Mouse (Mus musculus): ENCODE results near the gene Atp6v1e2. TPM values are rescaled to one million over a fixed set of nuclear protein-coding genes. Genes with fewer than 3 reads are reported as not detected.

Atp6v1e2 gene
- polyA plus RNA-seq (2012; ENCODE audit: insufficient read depth, insufficient read length, missing spikeins), result not detected in 2 replicates

DNA sequence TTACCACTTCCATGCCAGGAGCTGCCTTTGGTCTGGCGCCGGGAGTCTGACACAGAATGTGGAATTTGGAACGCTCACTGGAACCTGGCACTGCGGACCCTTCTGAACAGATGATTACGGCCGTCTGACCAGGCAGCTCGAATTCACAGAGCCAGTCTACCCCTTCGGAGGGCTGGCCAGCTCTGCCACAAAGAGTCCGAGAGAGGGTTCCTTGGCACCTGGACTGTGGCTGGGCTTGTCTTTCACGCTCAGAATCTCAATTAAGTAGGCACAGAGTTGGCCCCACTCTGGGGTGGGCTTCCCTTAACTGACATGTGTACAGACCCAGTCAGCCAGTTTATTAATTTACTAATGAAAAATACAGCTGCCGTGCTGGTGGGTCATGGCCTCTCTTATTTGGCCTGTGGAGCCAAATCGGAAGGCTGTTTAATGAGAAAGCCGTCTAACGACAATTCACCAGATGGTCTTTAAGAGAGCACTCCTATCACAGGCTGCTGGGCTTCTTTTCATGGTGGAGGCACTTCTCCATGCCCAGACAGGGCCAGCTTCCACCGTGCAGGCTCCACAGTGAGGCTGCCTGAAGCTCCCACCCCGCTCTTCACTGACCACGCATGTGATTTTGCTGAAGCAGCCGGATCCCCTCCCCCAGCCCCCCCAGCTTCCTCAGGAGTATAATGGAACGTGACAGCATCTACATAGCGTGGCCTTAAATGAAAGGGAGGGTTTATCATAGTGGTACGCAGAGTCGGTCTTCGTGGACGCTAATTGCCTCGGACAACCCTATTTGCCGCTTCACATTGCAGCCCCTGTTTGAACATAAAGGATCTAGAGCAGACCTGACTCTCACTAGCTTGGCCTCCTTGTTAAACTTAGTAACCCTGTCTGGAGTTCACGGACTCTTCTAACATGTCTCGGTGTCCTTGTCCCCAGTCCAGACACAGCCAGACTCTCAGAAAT, at the start of gene Atp6v1e2:
Gene Atp6v1e2, minus strand, starts transcription at position 58 of the 957 bp plus-strand sequence.
- no peak within 1 kb of the TSS for H3K27ac ChIP-seq (replicated peaks; ENCODE audit: low read depth, low read length)
- no peaks in the 10 kb centered on the region for H3K4me1 ChIP-seq (ENCODE audit: control insufficient read depth, insufficient read depth, insufficient read length, low read length)
- no peak within 1 kb of the TSS for H3K4me3 ChIP-seq (ENCODE audit: insufficient read depth, low read depth, low read length)

DNA sequence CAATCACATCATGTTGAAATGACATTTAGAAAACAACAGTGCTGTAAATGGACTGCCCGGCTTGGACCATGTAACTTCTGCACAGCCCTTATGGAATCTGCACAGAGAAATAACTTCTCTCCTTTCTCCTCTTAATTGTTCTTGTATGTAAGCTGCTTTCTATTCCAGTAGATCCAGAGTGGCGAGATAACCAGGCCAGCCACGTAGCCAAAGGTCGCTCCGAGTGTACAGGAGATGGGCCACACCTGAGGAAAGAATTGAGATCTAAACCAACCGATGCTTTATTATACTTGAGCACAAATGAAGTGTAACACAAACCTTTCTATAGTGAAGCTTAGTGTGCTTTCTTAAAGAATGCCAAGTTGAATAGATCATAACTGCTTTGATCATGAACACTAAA, 49.6 kb upstream of the Atp6v1e2 start:
- H3K27ac ChIP-seq (replicated peaks; ENCODE audit: low read depth, low read length), result no peak overlapping the region
- no peaks in the 10 kb centered on the region for H3K4me1 ChIP-seq (ENCODE audit: control insufficient read depth, insufficient read depth, insufficient read length, low read length)
- no peak overlapping the region for H3K4me3 ChIP-seq (ENCODE audit: insufficient read depth, low read depth, low read length)

DNA sequence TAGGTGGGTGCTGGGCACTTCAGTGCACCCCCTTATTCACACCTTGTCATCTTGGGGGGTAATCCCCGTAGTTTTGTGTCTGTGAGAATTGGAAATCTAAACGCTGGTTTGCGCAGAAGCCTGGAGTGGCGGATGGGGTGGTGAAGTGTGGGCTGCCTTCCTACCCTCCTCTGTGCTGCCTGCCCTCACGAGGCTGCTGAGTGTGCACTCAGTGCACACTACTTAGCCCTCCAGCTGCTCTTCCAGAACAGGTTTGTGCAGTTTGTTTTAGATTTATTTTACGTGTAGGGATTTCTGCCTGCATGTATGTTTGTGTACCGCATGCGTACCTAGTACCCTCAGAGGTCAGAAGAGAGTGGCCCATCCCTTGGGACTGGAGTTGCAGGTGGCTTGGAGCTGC, 43.6 kb upstream of the Atp6v1e2 start:
- Histone ChIP-seq H3K4me3 (ENCODE audit: insufficient read depth, low read depth, low read length) (no peak overlapping the region), H3K4me1 (ENCODE audit: control insufficient read depth, insufficient read depth, insufficient read length, low read length) (peaks cover 10% of the 10 kb centered on the region; the same call in 1 of the 2 replicates), H3K27ac (replicated peaks; ENCODE audit: low read depth, low read length) (no peak overlapping the region)

DNA sequence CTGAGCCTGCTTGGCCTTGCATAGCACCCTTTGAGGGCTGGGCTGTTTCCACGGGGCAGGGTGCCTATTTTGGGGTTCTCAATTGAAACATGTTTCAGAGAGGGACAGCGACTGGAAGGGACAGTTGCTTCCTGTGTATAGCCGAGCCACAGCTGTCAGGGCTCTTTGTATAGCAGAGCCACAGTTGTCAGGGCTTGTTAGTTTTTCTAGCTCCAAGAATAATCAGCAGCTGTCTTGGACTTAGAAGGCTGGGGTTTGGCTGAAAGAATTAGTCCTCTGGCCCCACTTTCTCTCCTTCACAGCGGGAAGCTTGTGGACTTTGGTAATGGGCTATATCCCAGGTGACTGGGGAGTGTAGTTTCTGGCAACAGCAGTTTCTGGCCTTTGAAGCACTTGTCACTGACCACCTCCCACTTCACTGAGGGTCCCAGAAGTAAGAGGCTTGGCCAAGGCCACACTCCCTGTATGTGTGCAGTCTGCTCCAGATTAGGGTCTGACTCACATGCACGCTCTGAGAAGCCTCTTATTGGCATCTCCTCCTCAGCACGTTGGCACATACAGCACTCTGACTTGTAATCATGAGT, 41.0 kb upstream of the Atp6v1e2 start:
- Histone ChIP-seq H3K27ac (replicated peaks; ENCODE audit: low read depth, low read length) (peak overlapping the region; percentile 55), H3K4me1 (ENCODE audit: control insufficient read depth, insufficient read depth, insufficient read length, low read length) (peaks cover 16% of the 10 kb centered on the region), H3K4me3 (ENCODE audit: insufficient read depth, low read depth, low read length) (no peak overlapping the region)

DNA sequence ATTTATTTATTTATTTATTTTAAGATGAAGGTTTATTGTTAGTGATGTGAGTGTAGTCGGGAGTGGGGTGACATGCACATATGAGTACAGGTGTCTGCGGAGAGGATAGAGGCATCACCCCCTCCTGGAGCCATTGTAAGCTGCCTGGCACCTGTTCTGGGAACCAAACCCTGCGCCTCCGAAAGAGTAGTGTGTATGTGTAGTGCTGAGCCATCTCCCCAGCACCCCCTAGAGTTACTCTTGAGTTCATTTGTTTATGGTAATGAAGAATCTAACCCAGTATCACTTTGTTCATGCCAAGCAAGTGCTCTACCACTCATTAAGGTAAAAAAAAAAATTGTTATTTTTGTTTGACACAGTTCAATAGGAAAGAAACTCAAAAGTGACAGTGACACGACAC, 40.5 kb upstream of the Atp6v1e2 start:
- Histone ChIP-seq H3K4me3 (ENCODE audit: insufficient read depth, low read depth, low read length) (no peak overlapping the region), H3K27ac (replicated peaks; ENCODE audit: low read depth, low read length) (peak overlapping the region; percentile 55; the same call in 1 of the 2 replicates), H3K4me1 (ENCODE audit: control insufficient read depth, insufficient read depth, insufficient read length, low read length) (peaks cover 16% of the 10 kb centered on the region)

DNA sequence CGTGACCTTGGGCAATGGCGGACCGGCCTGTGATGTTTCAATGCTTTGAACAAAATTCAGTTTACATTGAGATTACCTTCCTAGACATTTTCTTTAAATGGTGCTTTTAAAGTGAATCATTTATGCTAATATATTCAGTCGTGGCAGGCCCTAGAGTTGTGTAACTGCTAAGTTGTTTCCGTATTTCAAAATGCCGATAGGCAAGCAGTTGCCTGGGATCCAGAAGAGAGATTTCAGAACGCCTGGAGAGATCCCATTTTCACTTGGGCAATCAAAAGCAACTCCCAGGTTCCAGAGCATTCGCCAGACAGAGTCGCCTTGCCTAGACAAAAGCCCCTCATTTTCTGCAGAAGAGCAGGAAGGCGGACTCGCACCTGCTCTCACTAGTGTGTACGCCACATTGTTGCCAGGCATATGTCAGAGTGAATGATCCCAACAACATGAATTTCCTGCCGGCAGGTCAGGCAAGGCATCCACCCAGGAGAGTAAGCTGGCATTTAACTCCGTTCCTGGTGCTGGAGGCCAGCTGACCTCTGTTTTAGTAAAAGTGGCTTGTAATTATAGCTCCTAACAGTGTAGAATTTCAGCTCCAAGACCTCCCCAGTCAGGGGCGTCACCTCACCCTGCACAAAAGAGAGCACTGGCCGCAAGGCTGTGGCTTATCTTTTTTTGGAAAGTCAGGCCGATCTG, 38.9 kb upstream of the Atp6v1e2 start:
- peak overlapping the region; percentile 88 for H3K27ac ChIP-seq (replicated peaks; ENCODE audit: low read depth, low read length)
- H3K4me3 ChIP-seq (ENCODE audit: insufficient read depth, low read depth, low read length), result peak overlapping the region; percentile 21; the same call in 1 of the 2 replicates
- H3K4me1 ChIP-seq (ENCODE audit: control insufficient read depth, insufficient read depth, insufficient read length, low read length), result peaks cover 16% of the 10 kb centered on the region

DNA sequence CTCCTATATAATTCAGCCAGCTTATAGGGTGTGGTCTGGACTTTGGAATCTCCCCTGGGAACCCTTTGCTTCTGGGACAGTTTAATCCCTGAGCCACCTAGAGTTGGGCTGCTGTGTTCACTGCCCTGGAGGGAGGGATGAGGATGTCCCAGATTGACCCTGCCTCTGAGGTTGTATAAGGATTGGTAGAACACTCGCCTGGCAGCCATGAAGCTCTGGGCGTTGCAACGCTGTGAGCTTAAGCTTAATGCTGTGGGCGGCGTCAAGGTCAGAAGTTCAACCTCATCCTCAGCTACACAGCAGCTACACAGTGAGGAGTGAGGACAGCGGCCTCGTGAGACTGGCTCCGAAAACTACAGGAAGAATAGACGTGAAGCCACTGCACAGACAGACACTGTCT, 34.8 kb upstream of the Atp6v1e2 start:
- peaks cover 9% of the 10 kb centered on the region; the same call in 1 of the 2 replicates for H3K4me1 ChIP-seq (ENCODE audit: control insufficient read depth, insufficient read depth, insufficient read length, low read length)
- no peak overlapping the region for H3K4me3 ChIP-seq (ENCODE audit: insufficient read depth, low read depth, low read length)
- H3K27ac ChIP-seq (replicated peaks; ENCODE audit: low read depth, low read length), result peak overlapping the region; percentile 25; the same call in 1 of the 2 replicates

DNA sequence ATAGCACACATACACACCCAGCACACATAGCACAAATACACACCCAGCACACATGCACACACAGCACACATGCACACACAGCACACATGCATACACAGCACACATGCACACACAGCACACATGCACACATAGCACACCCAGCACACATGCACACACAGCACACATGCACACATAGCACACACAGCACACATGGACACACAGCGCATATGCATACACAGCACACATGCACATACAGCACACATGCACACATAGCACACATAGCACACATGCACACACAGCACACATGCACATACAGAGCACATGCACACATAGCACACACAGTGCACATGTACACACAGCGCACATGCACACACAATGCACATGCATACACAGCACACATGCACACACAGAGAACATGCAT, 34.0 kb upstream of the Atp6v1e2 start:
- H3K4me3 ChIP-seq (ENCODE audit: insufficient read depth, low read depth, low read length), result no peak overlapping the region
- H3K4me1 ChIP-seq (ENCODE audit: control insufficient read depth, insufficient read depth, insufficient read length, low read length), result peaks cover 6% of the 10 kb centered on the region; the same call in 1 of the 2 replicates
- H3K27ac ChIP-seq (replicated peaks; ENCODE audit: low read depth, low read length), result no peak overlapping the region

DNA sequence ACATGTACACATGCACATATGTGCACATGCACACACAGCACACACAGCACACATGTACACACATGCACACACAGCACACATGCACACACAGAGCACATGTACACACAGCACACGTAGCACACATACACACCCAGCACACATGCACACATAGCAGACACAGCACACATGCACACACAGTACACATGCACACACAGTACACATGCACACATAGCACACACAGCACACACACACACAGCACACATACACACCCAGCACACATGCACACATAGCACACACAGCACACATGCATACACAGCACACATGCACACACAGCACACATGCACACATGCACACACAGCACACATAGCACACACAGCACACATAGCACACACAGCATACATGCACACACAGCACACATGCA, 33.5 kb upstream of the Atp6v1e2 start:
- H3K4me3 ChIP-seq (ENCODE audit: insufficient read depth, low read depth, low read length), result no peak overlapping the region
- no peak overlapping the region for H3K27ac ChIP-seq (replicated peaks; ENCODE audit: low read depth, low read length)
- peaks cover 6% of the 10 kb centered on the region; the same call in 1 of the 2 replicates for H3K4me1 ChIP-seq (ENCODE audit: control insufficient read depth, insufficient read depth, insufficient read length, low read length)

DNA sequence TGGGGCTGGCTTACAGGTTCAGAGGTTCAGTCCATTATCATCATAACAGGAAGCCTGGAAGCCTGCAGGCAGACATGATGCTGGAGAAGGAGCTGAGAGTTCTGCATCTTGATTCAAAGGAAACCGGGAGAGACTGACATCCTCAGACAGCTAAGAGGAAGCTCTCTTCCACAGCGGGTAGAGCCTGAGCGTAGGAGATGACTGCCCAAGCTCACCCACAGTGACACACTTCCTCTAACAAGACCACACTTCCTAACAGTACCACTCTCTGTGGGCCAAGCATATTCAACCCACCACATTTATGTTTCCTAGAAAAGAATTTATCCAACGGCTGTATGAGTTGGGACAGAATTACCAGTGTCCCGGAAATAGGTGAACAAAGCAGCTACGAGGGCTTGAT, 30.8 kb upstream of the Atp6v1e2 start:
- Histone ChIP-seq H3K4me1 (ENCODE audit: control insufficient read depth, insufficient read depth, insufficient read length, low read length) (peaks cover under 1% of the 10 kb centered on the region; the same call in 1 of the 2 replicates), H3K4me3 (ENCODE audit: insufficient read depth, low read depth, low read length) (no peak overlapping the region), H3K27ac (replicated peaks; ENCODE audit: low read depth, low read length) (no peak overlapping the region)

DNA sequence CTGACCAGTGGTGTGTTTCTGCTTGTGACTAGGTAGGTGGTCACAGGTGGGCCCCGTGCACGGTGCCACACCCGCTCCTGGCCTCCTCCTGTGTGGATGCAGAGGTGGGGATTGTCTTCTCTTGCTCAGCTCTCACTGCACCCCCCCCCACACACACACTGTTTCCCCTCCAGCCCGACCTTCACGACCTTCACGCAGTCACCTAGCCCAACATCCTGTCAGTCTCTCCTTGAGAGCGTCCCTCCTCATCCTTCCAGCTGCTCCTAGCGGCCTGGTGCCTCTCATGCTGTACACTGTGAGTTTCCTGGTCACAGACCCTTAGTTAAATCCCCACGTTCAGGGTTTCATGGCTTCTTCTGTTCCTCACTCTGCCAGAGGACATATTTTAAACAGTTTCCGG, 28.7 kb upstream of the Atp6v1e2 start:
- Histone ChIP-seq H3K4me1 (ENCODE audit: control insufficient read depth, insufficient read depth, insufficient read length, low read length) (peaks cover 6% of the 10 kb centered on the region), H3K4me3 (ENCODE audit: insufficient read depth, low read depth, low read length) (no peak overlapping the region)

DNA sequence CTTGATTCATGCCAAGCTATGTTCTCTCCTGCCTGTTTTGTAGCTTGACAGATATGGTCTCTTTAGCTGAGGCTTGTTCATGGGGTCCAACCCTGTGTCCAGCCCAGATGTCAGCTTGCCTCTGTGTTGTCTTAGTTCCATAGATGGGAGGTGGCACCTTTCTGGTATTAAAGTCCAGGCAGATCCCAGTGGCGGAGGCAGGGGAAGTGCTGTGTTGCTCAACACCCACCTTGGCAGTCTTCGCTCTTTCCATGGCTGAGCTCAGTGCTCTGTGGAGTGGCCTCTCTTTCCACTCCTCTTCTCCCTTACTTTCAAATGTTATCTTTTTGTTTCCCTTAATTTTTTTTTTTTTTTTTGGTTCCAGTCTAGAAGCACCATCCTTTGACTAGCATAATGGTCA, 25.4 kb upstream of the Atp6v1e2 start:
- Histone ChIP-seq H3K27ac (replicated peaks; ENCODE audit: low read depth, low read length) (no peak overlapping the region), H3K4me1 (ENCODE audit: control insufficient read depth, insufficient read depth, insufficient read length, low read length) (peaks cover 10% of the 10 kb centered on the region), H3K4me3 (ENCODE audit: insufficient read depth, low read depth, low read length) (no peak overlapping the region)

More for the DNA sequence above, 28.7 kb upstream of the Atp6v1e2 start:
- no peak overlapping the region for H3K27ac ChIP-seq (replicated peaks; ENCODE audit: low read depth, low read length)

DNA sequence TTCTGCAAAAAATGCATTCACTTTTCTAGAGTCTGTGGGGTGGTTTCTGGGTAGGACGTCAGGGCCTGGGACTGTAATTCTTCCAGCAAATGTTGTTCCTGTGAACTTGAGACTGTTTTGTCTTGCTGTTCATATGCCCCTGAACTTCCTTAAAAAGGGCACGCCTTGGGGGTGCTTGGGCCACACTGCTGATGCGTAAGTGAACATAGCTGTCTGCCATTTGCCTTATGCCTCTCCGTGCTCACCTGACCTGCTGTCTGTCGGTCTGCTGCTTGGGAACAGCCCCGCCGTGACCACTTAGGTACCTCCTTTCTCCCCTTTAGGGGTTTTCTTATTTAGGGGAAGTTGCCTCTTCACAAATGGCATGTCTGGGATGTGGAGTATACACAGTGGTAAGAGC, 24.2 kb upstream of the Atp6v1e2 start:
- Histone ChIP-seq H3K4me1 (ENCODE audit: control insufficient read depth, insufficient read depth, insufficient read length, low read length) (peaks cover 18% of the 10 kb centered on the region), H3K27ac (replicated peaks; ENCODE audit: low read depth, low read length) (no peak overlapping the region), H3K4me3 (ENCODE audit: insufficient read depth, low read depth, low read length) (no peak overlapping the region)

DNA sequence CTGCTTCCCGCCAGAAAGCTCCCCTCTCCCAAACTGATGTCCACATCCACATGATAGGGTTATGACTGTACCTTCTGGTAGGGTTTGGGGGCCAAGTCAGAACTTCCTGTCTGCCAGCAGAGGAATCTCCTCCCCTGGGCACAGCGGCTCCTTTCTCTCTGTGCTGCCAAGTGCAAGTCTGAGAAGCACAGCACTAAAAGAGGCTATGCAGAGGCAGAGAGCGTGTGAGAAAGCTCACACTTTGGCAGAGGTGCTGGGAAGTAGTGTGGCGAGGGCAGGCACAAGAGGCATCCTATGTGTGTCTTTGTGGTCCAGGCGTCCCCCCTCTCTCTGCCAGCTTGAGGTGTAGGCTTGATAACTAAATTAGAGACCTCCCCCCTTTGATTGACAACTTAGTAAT, 23.3 kb upstream of the Atp6v1e2 start:
- Histone ChIP-seq H3K4me3 (ENCODE audit: insufficient read depth, low read depth, low read length) (no peak overlapping the region), H3K27ac (replicated peaks; ENCODE audit: low read depth, low read length) (no peak overlapping the region), H3K4me1 (ENCODE audit: control insufficient read depth, insufficient read depth, insufficient read length, low read length) (peaks cover 18% of the 10 kb centered on the region)
